Mouse (Mus musculus) midbrain, embryonic 11.5 days (tissue): ENCODE results near the gene Fbxl13. TPM values are rescaled to one million over a fixed set of nuclear protein-coding genes. Genes with fewer than 3 reads are reported as not detected.
A peak's percentile ranks its signal among the peaks of the same experiment; 100 is the strongest.

Experiments used
- ATAC-seq: fragments of 200-750 bp; cut with Nextera tagmentation; 2 replicates; pipeline ENCODE4 v1.8.0; 2017; ENCODE audit warnings: moderate TSS enrichment, moderate library complexity; ENCODE audit not compliant: low FRiP score
- DNase-seq: peaks from one replicate; pipeline ENCODE4 v3.0.0; 2015; ENCODE audit warnings: low spot score; ENCODE audit errors: missing footprints
- H3K27ac ChIP-seq: fragments of 300-500 bp; sonication (generic); 2 replicates; pipeline ENCODE4 v1.5.1; 2014; ENCODE audit warnings: low read depth, low read length
- H3K27me3 ChIP-seq: fragments of 300-500 bp; sonication (generic); 2 replicates; pipeline ENCODE4 v1.6.1; 2014; ENCODE audit warnings: mild to moderate bottlenecking, low read length, moderate library complexity, mixed read lengths; ENCODE audit not compliant: control insufficient read depth, insufficient read depth
- H3K36me3 ChIP-seq: fragments of 300-500 bp; sonication (generic); 2 replicates; pipeline ENCODE4 v1.6.1; 2014; ENCODE audit warnings: mild to moderate bottlenecking, low read length, moderate library complexity, mixed read lengths; ENCODE audit not compliant: control insufficient read depth, insufficient read depth
- H3K4me1 ChIP-seq: fragments of 300-500 bp; sonication (generic); 2 replicates; pipeline ENCODE4 v1.6.1; 2014; ENCODE audit warnings: low read length; ENCODE audit not compliant: control insufficient read depth, insufficient read depth
- H3K4me2 ChIP-seq: fragments of 300-500 bp; sonication (generic); 2 replicates; pipeline ENCODE4 v1.6.1; 2014; ENCODE audit warnings: mild to moderate bottlenecking, moderate library complexity
- H3K4me3 ChIP-seq: fragments of 300-500 bp; sonication (generic); 2 replicates; pipeline ENCODE4 v1.5.1; 2014; ENCODE audit warnings: low read depth, low read length
- H3K9ac ChIP-seq: fragments of 300-500 bp; sonication (generic); 2 replicates; pipeline ENCODE4 v1.6.1; 2014; ENCODE audit warnings: low read length
- H3K9me3 ChIP-seq: fragments of 300-500 bp; sonication (generic); 2 replicates; pipeline ENCODE4 v1.6.1; 2016; ENCODE audit warnings: low read length; ENCODE audit not compliant: control insufficient read depth
- WGBS: fragments of 180-500 bp; shearing (Covaris S2); extraction: QIAGEN DNeasy Blood & Tissue Kit; methylation state at CpG from one replicate; pipeline ENCODE4 v1.1.7; 2014; 5-methylcytosine and 5-hydroxymethylcytosine counted together
- polyA plus RNA-seq: library from polyadenylated mRNA; unstranded; fragments of >200 nt; fragmentation: Nextera tagmentation; extraction: Ambion mirVana; gene quantifications from 2 replicates; pipeline ENCODE4 v1.2.1, GENCODE M21; 2014

Gene Fbxl13
- polyA plus RNA-seq, 1 experiment from 2014 or later: 0.08 TPM

GRCm38 (mm10) chr5:21660850-21661249 lies 15.4 kb upstream of the Fbxl13 start:
- no peak overlapping the region for H3K27ac ChIP-seq
- H3K36me3 ChIP-seq: peaks cover 9% of the 10 kb centered on the region

GRCm38 (mm10) chr5:21658623-21659395 lies 13.4 kb upstream of the Fbxl13 start:
- H3K27ac ChIP-seq: no peak overlapping the region
- H3K36me3 ChIP-seq: peaks cover 7% of the 10 kb centered on the region
- ATAC-seq: peak; percentile 71
- H3K4me3 ChIP-seq: no peak overlapping the region
- H3K27me3 ChIP-seq: no peaks in the 10 kb centered on the region
- H3K9me3 ChIP-seq: no peaks in the 10 kb centered on the region
- H3K9ac ChIP-seq: no peak overlapping the region
- H3K4me2 ChIP-seq: no peak overlapping the region
- DNase-seq: peak; percentile 97
- no peaks in the 10 kb centered on the region for H3K4me1 ChIP-seq
- WGBS: 61% methylated on average over 11 of the region's 11 CpGs

More at GRCm38 (mm10) chr5:21660850-21661249, 15.4 kb upstream of the Fbxl13 start:
- H3K9ac ChIP-seq: no peak overlapping the region
- DNase-seq (no peak), ATAC-seq (no peak)
- WGBS: 93% methylated on average over 6 of the region's 6 CpGs
- H3K4me3 ChIP-seq: no peak overlapping the region
- no peaks in the 10 kb centered on the region for H3K9me3 ChIP-seq
- H3K27me3 ChIP-seq: no peaks in the 10 kb centered on the region
- no peak overlapping the region for H3K4me2 ChIP-seq
- H3K4me1 ChIP-seq: no peaks in the 10 kb centered on the region

GRCm38 (mm10) chr5:21658038-21658437 lies 12.6 kb upstream of the Fbxl13 start:
- ATAC-seq: no peak
- no peaks in the 10 kb centered on the region for H3K27me3 ChIP-seq
- H3K27ac ChIP-seq: no peak overlapping the region
- H3K4me3 ChIP-seq: no peak overlapping the region
- H3K9ac ChIP-seq: no peak overlapping the region
- DNase-seq: no peak
- 94% methylated on average over 6 of the region's 6 CpGs for WGBS
- H3K9me3 ChIP-seq: no peaks in the 10 kb centered on the region
- peaks cover 9% of the 10 kb centered on the region for H3K36me3 ChIP-seq
- no peaks in the 10 kb centered on the region for H3K4me1 ChIP-seq
- H3K4me2 ChIP-seq: no peak overlapping the region

GRCm38 (mm10) chr5:21656912-21657311 lies 11.5 kb upstream of the Fbxl13 start:
- DNase-seq (no peak), ATAC-seq (no peak)
- Histone ChIP-seq H3K4me1 (no peaks in the 10 kb centered on the region), H3K4me2 (no peak overlapping the region), H3K9me3 (no peaks in the 10 kb centered on the region), H3K9ac (no peak overlapping the region), H3K36me3 (peaks cover 11% of the 10 kb centered on the region), H3K4me3 (no peak overlapping the region), H3K27me3 (no peaks in the 10 kb centered on the region), H3K27ac (no peak overlapping the region)
- 94% methylated on average over 9 of the region's 9 CpGs for WGBS

- Histone ChIP-seq H3K36me3 (peaks cover 22% of the 10 kb centered on the region), H3K27ac (no peak overlapping the region), H3K4me3 (no peak overlapping the region), H3K4me1 (peaks cover 4% of the 10 kb centered on the region), H3K27me3 (no peaks in the 10 kb centered on the region), H3K4me2 (no peak overlapping the region), H3K9ac (no peak overlapping the region), H3K9me3 (no peaks in the 10 kb centered on the region)
- ATAC-seq (no peak), DNase-seq (peak; percentile 41)
- WGBS: 92% methylated on average over 7 of the region's 7 CpGs
Measured at GRCm38 (mm10) chr5:21651885-21652612, 6.6 kb upstream of the Fbxl13 start.

- H3K27me3 ChIP-seq: no peaks in the 10 kb centered on the region
- DNase-seq (peak; percentile 41), ATAC-seq (no peak)
- 82% methylated on average over 2 of the region's 2 CpGs for WGBS
- H3K27ac ChIP-seq: no peak overlapping the region
- peaks cover 10% of the 10 kb centered on the region for H3K4me1 ChIP-seq
- H3K9ac ChIP-seq: no peak overlapping the region
- H3K4me2 ChIP-seq: no peak overlapping the region
- peaks cover 22% of the 10 kb centered on the region for H3K36me3 ChIP-seq
- H3K9me3 ChIP-seq: no peaks in the 10 kb centered on the region
- no peak overlapping the region for H3K4me3 ChIP-seq
Measured at GRCm38 (mm10) chr5:21650736-21651135, 5.3 kb upstream of the Fbxl13 start.

- under 1% methylated on average over 25 of the region's 25 CpGs for WGBS
- H3K36me3 ChIP-seq: peaks cover 12% of the 10 kb centered on the region; the same call in 1 of the 2 replicates
- ATAC-seq: no peak
- H3K9me3 ChIP-seq: no peaks in the 10 kb centered on the region
- peak overlapping the region; percentile 93 for H3K9ac ChIP-seq
- no peaks in the 10 kb centered on the region for H3K27me3 ChIP-seq
- H3K4me2 ChIP-seq: peak overlapping the region; percentile 80
- peak overlapping the region; percentile 89 for H3K27ac ChIP-seq
- DNase-seq: no peak
- peaks cover 12% of the 10 kb centered on the region for H3K4me1 ChIP-seq
- H3K4me3 ChIP-seq: peak overlapping the region; percentile 86
Measured at GRCm38 (mm10) chr5:21646133-21646491, 678 bp upstream of the Fbxl13 start.

- H3K9ac ChIP-seq: peak overlapping the region; percentile 55
- peaks cover 12% of the 10 kb centered on the region for H3K4me1 ChIP-seq
- no peaks in the 10 kb centered on the region for H3K9me3 ChIP-seq
- no peaks in the 10 kb centered on the region for H3K27me3 ChIP-seq
- DNase-seq: no peak
- peaks cover 6% of the 10 kb centered on the region; the same call in 1 of the 2 replicates for H3K36me3 ChIP-seq
- peak overlapping the region; percentile 86 for H3K4me3 ChIP-seq
- peak overlapping the region; percentile 44; the same call in 1 of the 2 replicates for H3K27ac ChIP-seq
- peak overlapping the region; percentile 80 for H3K4me2 ChIP-seq
- ATAC-seq: peak; percentile 12; the same call in 1 of the 2 replicates
- WGBS: 10% methylated on average over 14 of the region's 14 CpGs
Measured at GRCm38 (mm10) chr5:21644891-21645438, 469 bp downstream of the Fbxl13 start.

GRCm38 (mm10) chr5:21643606-21644005 lies 1.8 kb downstream of the Fbxl13 start:
- H3K9ac ChIP-seq: no peak overlapping the region
- DNase-seq (peak; percentile 54), ATAC-seq (no peak)
- no peak overlapping the region for H3K4me2 ChIP-seq
- peaks cover 3% of the 10 kb centered on the region; the same call in 1 of the 2 replicates for H3K36me3 ChIP-seq
- H3K27ac ChIP-seq: no peak overlapping the region
- 50% methylated on average over 1 of the region's 1 CpGs for WGBS
- peaks cover 12% of the 10 kb centered on the region for H3K4me1 ChIP-seq
- H3K27me3 ChIP-seq: no peaks in the 10 kb centered on the region
- no peaks in the 10 kb centered on the region for H3K9me3 ChIP-seq
- H3K4me3 ChIP-seq: no peak overlapping the region
